In genomic region chr8:126943565-126943964, GRCm38 (mm10) we compare ENCODE assay signal across 8 mouse cellular contexts. TPM values are rescaled to one million over a fixed set of nuclear protein-coding genes. Genes with fewer than 3 reads are reported as not detected.
DNase-seq lines count a peak whose midpoint lies in the region; ATAC-seq and TF ChIP-seq lines count a peak whose summit lies in the region.

No protein-coding gene starts in this region.

- peak overlapping the region; percentile 22; the same call in 1 of the 2 replicates for H3K4me2 ChIP-seq in midbrain, embryonic 12.5 days (replicated peaks)
- H3K4me2 ChIP-seq in midbrain, embryonic 16.5 days (ENCODE audit: low read length) = no peak overlapping the region
- no peak overlapping the region; the same call in 1 of the 2 replicates for H3K4me2 ChIP-seq in limb, embryonic 14.5 days (replicated peaks; ENCODE audit: low read depth, low read length, severe bottlenecking)

- peaks cover 21% of the 10 kb centered on the region for H3K36me3 ChIP-seq in midbrain, embryonic 12.5 days
- peaks cover 10% of the 10 kb centered on the region; the same call in 1 of the 2 replicates for H3K36me3 ChIP-seq in midbrain, embryonic 16.5 days (ENCODE audit: control insufficient read depth, insufficient read depth, low read length)
- H3K36me3 ChIP-seq in limb, embryonic 14.5 days (ENCODE audit: control insufficient read depth, insufficient read depth, low read length) = peaks cover 28% of the 10 kb centered on the region

- intact Hi-C loops in heart, postnatal 14 days (cut with DNase I) = no loop called here

- H3K27ac ChIP-seq in midbrain, embryonic 12.5 days (replicated peaks) = no peak overlapping the region
- no peak overlapping the region for H3K27ac ChIP-seq in midbrain, embryonic 16.5 days (ENCODE audit: low read length)
- H3K27ac ChIP-seq in limb, embryonic 14.5 days (replicated peaks; ENCODE audit: low read depth, low read length) = no peak overlapping the region

- H3K4me1 ChIP-seq in midbrain, embryonic 12.5 days = peaks cover 18% of the 10 kb centered on the region
- H3K4me1 ChIP-seq in midbrain, embryonic 16.5 days (ENCODE audit: control insufficient read depth, insufficient read depth, low read length) = peaks cover 20% of the 10 kb centered on the region
- peaks cover 10% of the 10 kb centered on the region for H3K4me1 ChIP-seq in limb, embryonic 14.5 days (ENCODE audit: control insufficient read depth, insufficient read depth, low read length)

- no peak for TF ChIP-seq POLR2A in limb, embryonic 14.5 days (IDR thresholded peaks at IDR 0.05; ENCODE audit: borderline replicate concordance, extremely low read depth, insufficient read depth, insufficient read length)

- WGBS in midbrain, embryonic 12.5 days = 92% methylated on average over 7 of the region's 7 CpGs
- 93% methylated on average over 7 of the region's 7 CpGs for WGBS in midbrain, embryonic 16.5 days
- WGBS in limb, embryonic 14.5 days = 88% methylated on average over 7 of the region's 7 CpGs

- no peak overlapping the region for H3K4me3 ChIP-seq in midbrain, embryonic 12.5 days
- no peak overlapping the region for H3K4me3 ChIP-seq in midbrain, embryonic 16.5 days (ENCODE audit: low read depth, low read length)
- peak overlapping the region; percentile 88; the same call in 1 of the 2 replicates for H3K4me3 ChIP-seq in limb, embryonic 14.5 days (replicated peaks; ENCODE audit: low read length)

- no peak for ATAC-seq in midbrain, embryonic 12.5 days (ENCODE audit: low FRiP score, low read depth)
- no peak for ATAC-seq in midbrain, embryonic 16.5 days
- no peak for ATAC-seq in limb, embryonic 14.5 days (ENCODE audit: low FRiP score, low read depth)

- H3K9ac ChIP-seq in midbrain, embryonic 12.5 days (replicated peaks) = no peak overlapping the region
- no peak overlapping the region for H3K9ac ChIP-seq in midbrain, embryonic 16.5 days (ENCODE audit: low read depth, low read length)
- no peak overlapping the region for H3K9ac ChIP-seq in limb, embryonic 14.5 days (ENCODE audit: low read depth, low read length, severe bottlenecking)

- peak; percentile 80 for DNase-seq in heart, adult 11 months
- DNase-seq in heart, postnatal 14 days = no peak
- no peak for DNase-seq in limb, embryonic 14.5 days (ENCODE audit: low spot score)
- no peak for DNase-seq in Muller cell, postnatal 12 days (ENCODE audit: inconsistent ontology term)
- no peak for DNase-seq in right cerebral cortex, postnatal 25 days
- no peak for DNase-seq in ovary, postnatal 14 days (ENCODE audit: low spot score)

- H3K27me3 ChIP-seq in midbrain, embryonic 12.5 days = no peaks in the 10 kb centered on the region
- no peaks in the 10 kb centered on the region for H3K27me3 ChIP-seq in midbrain, embryonic 16.5 days (ENCODE audit: control insufficient read depth, insufficient read depth, low read depth, low read length)
- no peaks in the 10 kb centered on the region for H3K27me3 ChIP-seq in limb, embryonic 14.5 days (ENCODE audit: control insufficient read depth, insufficient read depth, low read length)

- H3K9me3 ChIP-seq in midbrain, embryonic 12.5 days = no peaks in the 10 kb centered on the region
- no peaks in the 10 kb centered on the region for H3K9me3 ChIP-seq in midbrain, embryonic 16.5 days (replicated peaks; ENCODE audit: control insufficient read depth, low read length, poor library complexity, severe bottlenecking)
- no peaks in the 10 kb centered on the region for H3K9me3 ChIP-seq in limb, embryonic 14.5 days (ENCODE audit: control insufficient read depth, low read length)

RNA-seq across cellular contexts. Expression of gene Tomm20, which starts 2.1 kb away (rescaled TPM):
- 10 to 100 TPM; 66.9 to 87.0 TPM for total RNA-seq in heart, postnatal 14 days (2021)
- 175 and 193 TPM in 2 replicates for polyA plus RNA-seq in midbrain, embryonic 12.5 days (2016; fragmentation: Nextera tagmentation; extraction: Ambion mirVana)
- 208 and 220 TPM in 2 replicates for polyA plus RNA-seq in midbrain, embryonic 16.5 days (2015; fragmentation: Nextera tagmentation; extraction: Ambion mirVana)
- polyA plus RNA-seq in limb, embryonic 14.5 days (2012; rRNA removed) = 75.8 and 251 TPM in 2 replicates
- 208 and 210 TPM in 2 replicates for polyA plus RNA-seq in limb, embryonic 14.5 days (2014; fragmentation: Nextera tagmentation; extraction: Ambion mirVana)

RNA-seq across cellular contexts. Expression of gene Rbm34, which starts 27.3 kb away (rescaled TPM):
- total RNA-seq in heart, postnatal 14 days (2021) = 1 to 10 TPM; 3.5 to 4.2 TPM
- polyA plus RNA-seq in midbrain, embryonic 12.5 days (2016; fragmentation: Nextera tagmentation; extraction: Ambion mirVana) = 32.0 and 32.6 TPM in 2 replicates
- polyA plus RNA-seq in midbrain, embryonic 16.5 days (2015; fragmentation: Nextera tagmentation; extraction: Ambion mirVana) = 21.4 and 26.2 TPM in 2 replicates
- polyA plus RNA-seq in limb, embryonic 14.5 days (2012; rRNA removed) = 7.3 and 12.8 TPM in 2 replicates
- 25.4 and 25.9 TPM in 2 replicates for polyA plus RNA-seq in limb, embryonic 14.5 days (2014; fragmentation: Nextera tagmentation; extraction: Ambion mirVana)
